Comparison of ENCODE assay signal across 21 mouse cellular contexts in genomic region chr11:24685545-24686467, GRCm38 (mm10).
DNase-seq lines count a peak whose midpoint lies in the region; ATAC-seq and TF ChIP-seq lines count a peak whose summit lies in the region.
"Had no signal": no experiment of that assay in that cellular context is flagged by ENCODE, and none has a peak within 500 bp of the region (broad histone marks: within the 10 kb centered on the region; RNA-seq: fewer than 3 reads in every experiment).

No protein-coding gene starts in this region.

- H3K36me3 ChIP-seq in hindbrain, embryonic 16.5 days (ENCODE audit: control insufficient read depth, insufficient read depth, low read length): no peaks in the 10 kb centered on the region
- no peaks in the 10 kb centered on the region for H3K36me3 ChIP-seq in hindbrain, embryonic 11.5 days (ENCODE audit: control insufficient read depth, insufficient read depth, low read length)
- H3K36me3 ChIP-seq in neural tube, embryonic 14.5 days (ENCODE audit: control insufficient read depth, insufficient read depth, low read length): no peaks in the 10 kb centered on the region
- H3K36me3 ChIP-seq: embryonic facial prominence, embryonic 12.5 days; heart, embryonic 10.5 days; stomach, embryonic 15.5 days had no signal

- H3K27ac ChIP-seq in hindbrain, embryonic 16.5 days (ENCODE audit: low read depth, low read length): no peak overlapping the region
- H3K27ac ChIP-seq in hindbrain, embryonic 11.5 days (ENCODE audit: low read depth, low read length): no peak overlapping the region
- no peak overlapping the region for H3K27ac ChIP-seq in neural tube, embryonic 14.5 days (ENCODE audit: low read depth, low read length)
- H3K27ac ChIP-seq: embryonic facial prominence, embryonic 12.5 days; heart, embryonic 10.5 days; stomach, embryonic 15.5 days had no signal

- H3K9me3 ChIP-seq in hindbrain, embryonic 16.5 days (ENCODE audit: control insufficient read depth, low read length): no peaks in the 10 kb centered on the region
- no peaks in the 10 kb centered on the region for H3K9me3 ChIP-seq in hindbrain, embryonic 11.5 days (ENCODE audit: control insufficient read depth, low read length)
- H3K9me3 ChIP-seq in neural tube, embryonic 14.5 days (ENCODE audit: control insufficient read depth, low read length): no peaks in the 10 kb centered on the region
- H3K9me3 ChIP-seq: embryonic facial prominence, embryonic 12.5 days; heart, embryonic 10.5 days; stomach, embryonic 15.5 days had no signal

- H3K27me3 ChIP-seq in hindbrain, embryonic 16.5 days (replicated peaks; ENCODE audit: control insufficient read depth, insufficient read depth, low read length): no peaks in the 10 kb centered on the region
- H3K27me3 ChIP-seq in hindbrain, embryonic 11.5 days (ENCODE audit: control insufficient read depth, insufficient read depth, low read length): no peaks in the 10 kb centered on the region
- H3K27me3 ChIP-seq in neural tube, embryonic 14.5 days (ENCODE audit: control insufficient read depth, insufficient read depth, low read length): no peaks in the 10 kb centered on the region
- H3K27me3 ChIP-seq: embryonic facial prominence, embryonic 12.5 days; megakaryocyte, embryonic 14.5 days; stomach, embryonic 15.5 days had no signal

- no peak overlapping the region for H3K4me3 ChIP-seq in hindbrain, embryonic 16.5 days (ENCODE audit: low read length)
- H3K4me3 ChIP-seq in hindbrain, embryonic 11.5 days (ENCODE audit: low read depth, low read length): no peak overlapping the region
- no peak overlapping the region for H3K4me3 ChIP-seq in neural tube, embryonic 14.5 days (ENCODE audit: low read depth, low read length)
- H3K4me3 ChIP-seq: embryonic facial prominence, embryonic 12.5 days; heart, embryonic 10.5 days; megakaryocyte, embryonic 14.5 days; stomach, embryonic 15.5 days had no signal

- H3K4me1 ChIP-seq in hindbrain, embryonic 16.5 days (ENCODE audit: control insufficient read depth, insufficient read depth, low read depth, low read length): no peaks in the 10 kb centered on the region
- H3K4me1 ChIP-seq in hindbrain, embryonic 11.5 days (replicated peaks; ENCODE audit: control insufficient read depth, insufficient read depth, low read length): no peaks in the 10 kb centered on the region
- H3K4me1 ChIP-seq in neural tube, embryonic 14.5 days (ENCODE audit: control insufficient read depth, insufficient read depth, low read length): peaks cover 6% of the 10 kb centered on the region; the same call in 1 of the 2 replicates
- H3K4me1 ChIP-seq: embryonic facial prominence, embryonic 12.5 days; heart, embryonic 10.5 days; megakaryocyte, embryonic 14.5 days; stomach, embryonic 15.5 days had no signal

- no peak for TF ChIP-seq POLR2A in brain, embryonic 14.5 days (IDR thresholded peaks at IDR 0.05; ENCODE audit: borderline replicate concordance, extremely low read depth, insufficient read depth, insufficient read length, poor library complexity, severe bottlenecking)

- intact Hi-C loops in gastrocnemius, postnatal 36 days (cut with DNase I): no loop called here
- intact Hi-C loops in left cerebral cortex, postnatal 14 days (cut with DNase I): no loop called here

- H3K4me2 ChIP-seq in hindbrain, embryonic 16.5 days (ENCODE audit: low read length): no peak overlapping the region
- H3K4me2 ChIP-seq in hindbrain, embryonic 11.5 days (replicated peaks; ENCODE audit: low read depth, low read length): no peak overlapping the region
- H3K4me2 ChIP-seq in neural tube, embryonic 14.5 days (ENCODE audit: low read depth, low read length): peak overlapping the region; percentile 14; the same call in 1 of the 2 replicates
- H3K4me2 ChIP-seq: embryonic facial prominence, embryonic 12.5 days; stomach, embryonic 15.5 days had no signal

- H3K9ac ChIP-seq in hindbrain, embryonic 16.5 days (ENCODE audit: low read depth, low read length): no peak overlapping the region
- H3K9ac ChIP-seq in hindbrain, embryonic 11.5 days (ENCODE audit: low read depth, low read length): no peak overlapping the region
- H3K9ac ChIP-seq in neural tube, embryonic 14.5 days (replicated peaks; ENCODE audit: low read depth, low read length): no peak overlapping the region
- H3K9ac ChIP-seq: embryonic facial prominence, embryonic 12.5 days; liver, postnatal 0 days; stomach, embryonic 15.5 days had no signal

- ATAC-seq in hindbrain, embryonic 16.5 days: peak; percentile 50; the same call in 1 of the 2 replicates
- no peak for ATAC-seq in hindbrain, embryonic 11.5 days (ENCODE audit: low FRiP score)
- ATAC-seq in neural tube, embryonic 14.5 days (ENCODE audit: low read depth): peak; percentile 97
- ATAC-seq: CD4-positive, CD25-positive, alpha-beta regulatory T cell, adult 4 months; intestine, postnatal 0 days; liver, postnatal 0 days had no signal

- 53% methylated on average over 16 of the region's 16 CpGs for WGBS in hindbrain, embryonic 16.5 days
- WGBS in hindbrain, embryonic 11.5 days: 71% methylated on average over 16 of the region's 16 CpGs
- 13% methylated on average over 16 of the region's 16 CpGs for WGBS in neural tube, embryonic 14.5 days

- DNase-seq in hindbrain, embryonic 11.5 days (ENCODE audit: low spot score): no peak
- DNase-seq in brain, embryonic 14.5 days (ENCODE audit: low read depth): peak; percentile 51
- peak; percentile 87 for DNase-seq in forelimb bud, embryonic 11.5 days (ENCODE audit: low read depth, low spot score)
- DNase-seq in gastrocnemius, postnatal 36 days: no peak
- no peak for DNase-seq in left cerebral cortex, postnatal 14 days (ENCODE audit: low spot score in 2 of 2)
- DNase-seq: cerebellum, postnatal 14 days; gastrocnemius, postnatal 25 days; kidney, postnatal 25 days; layer of hippocampus, adult 9-11 months; liver; liver, postnatal 0 days; lung, postnatal 14 days; spleen, adult 18-20 months had no signal

- no peak for TF ChIP-seq CTCF in brain, embryonic 14.5 days (IDR thresholded peaks at IDR 0.05; ENCODE audit: borderline replicate concordance, extremely low read depth, insufficient read depth, insufficient read length)

Comparison
In these comparisons a context has a peak if more than half of its experiments do, and no peak if none do; other contexts are left out.
1. DNase-seq: peak in brain, embryonic 14.5 days (single experiment) and forelimb bud, embryonic 11.5 days (single experiment); none in hindbrain, embryonic 11.5 days (single experiment), gastrocnemius, postnatal 36 days (0 of 2) and left cerebral cortex, postnatal 14 days (0 of 2).